Comparison of ENCODE assay signal across 10 mouse cellular contexts in genomic region chr7:19096421-19096976, GRCm38 (mm10). TPM values are rescaled to one million over a fixed set of nuclear protein-coding genes. Genes with fewer than 3 reads are reported as not detected.
DNase-seq lines count a peak whose midpoint lies in the region; ATAC-seq and TF ChIP-seq lines count a peak whose summit lies in the region.
"Had no signal": no experiment of that assay in that cellular context is flagged by ENCODE, and none has a peak within 500 bp of the region (broad histone marks: within the 10 kb centered on the region; RNA-seq: fewer than 3 reads in every experiment).

No protein-coding gene starts in this region.

- H3K36me3 ChIP-seq in heart, embryonic 13.5 days = peaks cover 22% of the 10 kb centered on the region
- H3K36me3 ChIP-seq in heart, adult 2 months (ENCODE audit: control insufficient read depth, insufficient read depth, low read length) = no peaks in the 10 kb centered on the region
- H3K36me3 ChIP-seq in embryonic facial prominence, embryonic 11.5 days (replicated peaks; ENCODE audit: control insufficient read depth, insufficient read depth, low read depth, low read length) = no peaks in the 10 kb centered on the region
- 0 out of 2 replicates have a peak, but pooled peaks cover 3% of the 10 kb centered on the region for H3K36me3 ChIP-seq in hindbrain, embryonic 15.5 days
- peaks cover 7% of the 10 kb centered on the region for H3K36me3 ChIP-seq in midbrain, embryonic 13.5 days

- WGBS in heart, embryonic 13.5 days = 55% methylated on average over 5 of the region's 5 CpGs
- 66% methylated on average over 5 of the region's 5 CpGs for WGBS in heart, adult 2 months
- WGBS in embryonic facial prominence, embryonic 11.5 days = 51% methylated on average over 5 of the region's 5 CpGs
- WGBS in hindbrain, embryonic 15.5 days = 59% methylated on average over 5 of the region's 5 CpGs
- 60% methylated on average over 5 of the region's 5 CpGs for WGBS in midbrain, embryonic 13.5 days

- peak overlapping the region; percentile 92 for H3K4me2 ChIP-seq in heart, embryonic 13.5 days
- peak overlapping the region; percentile 94 for H3K4me2 ChIP-seq in embryonic facial prominence, embryonic 11.5 days (ENCODE audit: low read depth, low read length)
- H3K4me2 ChIP-seq in hindbrain, embryonic 15.5 days = peak overlapping the region; percentile 99
- peak overlapping the region; percentile 98 for H3K4me2 ChIP-seq in midbrain, embryonic 13.5 days (replicated peaks)

- H3K27ac ChIP-seq in heart, embryonic 13.5 days (replicated peaks) = peak overlapping the region; percentile 99
- no peak overlapping the region; the same call in 1 of the 2 replicates for H3K27ac ChIP-seq in heart, adult 2 months
- H3K27ac ChIP-seq in embryonic facial prominence, embryonic 11.5 days (replicated peaks; ENCODE audit: low read depth, low read length) = peak overlapping the region; percentile 97
- no peak overlapping the region for H3K27ac ChIP-seq in hindbrain, embryonic 15.5 days (replicated peaks)
- no peak overlapping the region for H3K27ac ChIP-seq in midbrain, embryonic 13.5 days

- H3K4me3 ChIP-seq in heart, embryonic 13.5 days = peak overlapping the region; percentile 86
- no peak overlapping the region for H3K4me3 ChIP-seq in heart, adult 2 months
- H3K4me3 ChIP-seq in embryonic facial prominence, embryonic 11.5 days (ENCODE audit: low read depth, low read length) = peak overlapping the region; percentile 79
- peak overlapping the region; percentile 47; the same call in 1 of the 2 replicates for H3K4me3 ChIP-seq in hindbrain, embryonic 15.5 days
- H3K4me3 ChIP-seq in midbrain, embryonic 13.5 days (replicated peaks) = peak overlapping the region; percentile 63

- H3K4me1 ChIP-seq in heart, embryonic 13.5 days = peaks cover 44% of the 10 kb centered on the region
- H3K4me1 ChIP-seq in heart, adult 2 months (ENCODE audit: control insufficient read depth, insufficient read depth, low read length) = peaks cover 7% of the 10 kb centered on the region
- peaks cover 13% of the 10 kb centered on the region for H3K4me1 ChIP-seq in embryonic facial prominence, embryonic 11.5 days (ENCODE audit: control insufficient read depth, insufficient read depth, low read length)
- peaks cover 52% of the 10 kb centered on the region for H3K4me1 ChIP-seq in hindbrain, embryonic 15.5 days (replicated peaks)
- H3K4me1 ChIP-seq in midbrain, embryonic 13.5 days (replicated peaks) = peaks cover 55% of the 10 kb centered on the region

- no peak for ATAC-seq in heart, embryonic 13.5 days (ENCODE audit: extremely low read depth, insufficient number of reproducible peaks, low FRiP score, low TSS enrichment)
- ATAC-seq in embryonic facial prominence, embryonic 11.5 days (replicated peaks; ENCODE audit: insufficient number of reproducible peaks, low FRiP score, low TSS enrichment, low read depth) = no peak
- ATAC-seq in hindbrain, embryonic 15.5 days (ENCODE audit: low FRiP score, low read depth) = no peak
- ATAC-seq in midbrain, embryonic 13.5 days = no peak

- no peak for DNase-seq in heart, adult 2 months
- no peak for DNase-seq in embryonic facial prominence, embryonic 11.5 days (ENCODE audit: low spot score)
- no peak for DNase-seq in thymus, postnatal 36 days
- DNase-seq in retina, embryonic 14.5 days (ENCODE audit: low spot score) = no peak
- DNase-seq in cerebellum, adult 11 months = no peak
- DNase-seq: right cerebral cortex, postnatal 25 days had no signal

- no peaks in the 10 kb centered on the region for H3K27me3 ChIP-seq in heart, embryonic 13.5 days (replicated peaks)
- H3K27me3 ChIP-seq in heart, adult 2 months (ENCODE audit: control insufficient read depth, insufficient read depth, low read length) = no peaks in the 10 kb centered on the region
- peaks cover 4% of the 10 kb centered on the region; the same call in 1 of the 2 replicates for H3K27me3 ChIP-seq in embryonic facial prominence, embryonic 11.5 days (ENCODE audit: control insufficient read depth, insufficient read depth, low read length)
- peaks cover 32% of the 10 kb centered on the region for H3K27me3 ChIP-seq in hindbrain, embryonic 15.5 days
- peaks cover 21% of the 10 kb centered on the region for H3K27me3 ChIP-seq in midbrain, embryonic 13.5 days

- no peak for TF ChIP-seq POLR2A in heart, adult 2 months (IDR thresholded peaks at IDR 0.05; ENCODE audit: insufficient read depth, low read depth, low read length)

- intact Hi-C loops in heart, adult 2 months (cut with DNase I) = no loop called here

- no peak for TF ChIP-seq CTCF in heart, adult 2 months (IDR thresholded peaks at IDR 0.05)

- no peak for TF ChIP-seq EP300 in heart, adult 2 months (IDR thresholded peaks at IDR 0.05; ENCODE audit: insufficient read depth, low read depth, low read length)

- no peaks in the 10 kb centered on the region for H3K9me3 ChIP-seq in heart, embryonic 13.5 days
- H3K9me3 ChIP-seq in embryonic facial prominence, embryonic 11.5 days (replicated peaks; ENCODE audit: control insufficient read depth, low read length) = no peaks in the 10 kb centered on the region
- H3K9me3 ChIP-seq in hindbrain, embryonic 15.5 days = no peaks in the 10 kb centered on the region
- H3K9me3 ChIP-seq in midbrain, embryonic 13.5 days = no peaks in the 10 kb centered on the region

- peak overlapping the region; percentile 97 for H3K9ac ChIP-seq in heart, embryonic 13.5 days
- H3K9ac ChIP-seq in heart, adult 2 months (ENCODE audit: low read depth, low read length) = no peak overlapping the region
- H3K9ac ChIP-seq in embryonic facial prominence, embryonic 11.5 days (replicated peaks; ENCODE audit: low read length) = peak overlapping the region; percentile 93
- no peak overlapping the region for H3K9ac ChIP-seq in hindbrain, embryonic 15.5 days
- peak overlapping the region; percentile 72 for H3K9ac ChIP-seq in midbrain, embryonic 13.5 days (replicated peaks)

- no peaks in the 10 kb centered on the region for H3K79me2 ChIP-seq in heart, adult 2 months (replicated peaks; ENCODE audit: control insufficient read depth, insufficient read depth, low read length)

RNA-seq across cellular contexts. Expression of gene Six5, which starts 2.1 kb away (rescaled TPM):
- polyA plus RNA-seq in heart, embryonic 13.5 days (2015; fragmentation: Nextera tagmentation; extraction: Ambion mirVana) = 5.9 and 6.0 TPM in 2 replicates
- total RNA-seq in heart, adult 2 months (2021) = 1 to 10 TPM; 7.1 to 8.2 TPM
- 26.0 and 29.8 TPM in 2 replicates for polyA plus RNA-seq in heart, adult 2 months (2012; rRNA removed)
- polyA plus RNA-seq in embryonic facial prominence, embryonic 11.5 days (2014; fragmentation: Nextera tagmentation; extraction: Ambion mirVana) = 10.0 and 10.5 TPM in 2 replicates
- 2.5 and 2.6 TPM in 2 replicates for polyA plus RNA-seq in hindbrain, embryonic 15.5 days (2015; fragmentation: Nextera tagmentation; extraction: Ambion mirVana)
- polyA plus RNA-seq in midbrain, embryonic 13.5 days (2015; fragmentation: Nextera tagmentation; extraction: Ambion mirVana) = 2.7 and 3.2 TPM in 2 replicates

RNA-seq across cellular contexts. Expression of gene Dmpk, which starts 12.8 kb away (rescaled TPM):
- 19.3 and 20.0 TPM in 2 replicates for polyA plus RNA-seq in heart, embryonic 13.5 days (2015; fragmentation: Nextera tagmentation; extraction: Ambion mirVana)
- total RNA-seq in heart, adult 2 months (2021) = 100 to 1,000 TPM; 482 to 516 TPM
- polyA plus RNA-seq in heart, adult 2 months (2012; rRNA removed) = 1,225 and 1,460 TPM in 2 replicates
- 5.1 and 6.5 TPM in 2 replicates for polyA plus RNA-seq in embryonic facial prominence, embryonic 11.5 days (2014; fragmentation: Nextera tagmentation; extraction: Ambion mirVana)
- 10.5 and 10.9 TPM in 2 replicates for polyA plus RNA-seq in hindbrain, embryonic 15.5 days (2015; fragmentation: Nextera tagmentation; extraction: Ambion mirVana)
- 8.8 and 15.6 TPM in 2 replicates for polyA plus RNA-seq in midbrain, embryonic 13.5 days (2015; fragmentation: Nextera tagmentation; extraction: Ambion mirVana)

RNA-seq across cellular contexts. Expression of gene Dmwd, which starts 20.5 kb away (rescaled TPM):
- 11.3 and 13.9 TPM in 2 replicates for polyA plus RNA-seq in heart, embryonic 13.5 days (2015; fragmentation: Nextera tagmentation; extraction: Ambion mirVana)
- total RNA-seq in heart, adult 2 months (2021) = 10 to 100 TPM; 47.8 to 54.9 TPM
- 70.9 and 79.4 TPM in 2 replicates for polyA plus RNA-seq in heart, adult 2 months (2012; rRNA removed)
- 17.2 and 17.7 TPM in 2 replicates for polyA plus RNA-seq in embryonic facial prominence, embryonic 11.5 days (2014; fragmentation: Nextera tagmentation; extraction: Ambion mirVana)
- 36.2 and 42.5 TPM in 2 replicates for polyA plus RNA-seq in hindbrain, embryonic 15.5 days (2015; fragmentation: Nextera tagmentation; extraction: Ambion mirVana)
- polyA plus RNA-seq in midbrain, embryonic 13.5 days (2015; fragmentation: Nextera tagmentation; extraction: Ambion mirVana) = 25.3 TPM in 2 replicates
- total RNA-seq: CH12.LX had no signal

RNA-seq across cellular contexts. Expression of gene Gm4969, which starts 21.7 kb away (rescaled TPM):
- 1.2 and 2.1 TPM in 2 replicates for polyA plus RNA-seq in heart, embryonic 13.5 days (2015; fragmentation: Nextera tagmentation; extraction: Ambion mirVana)
- not detected for total RNA-seq in heart, adult 2 months (2021)
- polyA plus RNA-seq in heart, adult 2 months (2012; rRNA removed) = 0.09 TPM in 1 of 2 replicates, not detected in the other
- polyA plus RNA-seq in embryonic facial prominence, embryonic 11.5 days (2014; fragmentation: Nextera tagmentation; extraction: Ambion mirVana) = 2.4 TPM in 2 replicates
- polyA plus RNA-seq in hindbrain, embryonic 15.5 days (2015; fragmentation: Nextera tagmentation; extraction: Ambion mirVana) = 6.9 and 8.1 TPM in 2 replicates
- 1.6 and 1.9 TPM in 2 replicates for polyA plus RNA-seq in midbrain, embryonic 13.5 days (2015; fragmentation: Nextera tagmentation; extraction: Ambion mirVana)
- total RNA-seq: CH12.LX had no signal

RNA-seq across cellular contexts. Expression of gene Fbxo46, which starts 23.2 kb away (rescaled TPM):
- polyA plus RNA-seq in heart, embryonic 13.5 days (2015; fragmentation: Nextera tagmentation; extraction: Ambion mirVana) = 8.0 and 8.6 TPM in 2 replicates
- total RNA-seq in heart, adult 2 months (2021) = 1 to 10 TPM; 4.5 to 5.2 TPM
- 3.3 and 5.4 TPM in 2 replicates for polyA plus RNA-seq in heart, adult 2 months (2012; rRNA removed)
- polyA plus RNA-seq in embryonic facial prominence, embryonic 11.5 days (2014; fragmentation: Nextera tagmentation; extraction: Ambion mirVana) = 7.4 and 7.7 TPM in 2 replicates
- polyA plus RNA-seq in hindbrain, embryonic 15.5 days (2015; fragmentation: Nextera tagmentation; extraction: Ambion mirVana) = 16.2 and 16.6 TPM in 2 replicates
- 19.6 and 20.6 TPM in 2 replicates for polyA plus RNA-seq in midbrain, embryonic 13.5 days (2015; fragmentation: Nextera tagmentation; extraction: Ambion mirVana)

Comparison
In these comparisons a context has a peak if more than half of its experiments do, and no peak if none do; other contexts are left out.
1. H3K27ac ChIP-seq: peak in heart, embryonic 13.5 days (single experiment) and embryonic facial prominence, embryonic 11.5 days (single experiment); none in heart, adult 2 months (single experiment), hindbrain, embryonic 15.5 days (single experiment) and midbrain, embryonic 13.5 days (single experiment).
2. H3K9ac ChIP-seq: peak in heart, embryonic 13.5 days (single experiment), embryonic facial prominence, embryonic 11.5 days (single experiment) and midbrain, embryonic 13.5 days (single experiment); none in heart, adult 2 months (single experiment) and hindbrain, embryonic 15.5 days (single experiment).
3. RNA of gene Dmpk, which starts 12.8 kb away (polyA plus RNA-seq): 1,225 to 1,460 TPM in heart, adult 2 months; 19.3 to 20.0 TPM in heart, embryonic 13.5 days, 8.8 to 15.6 TPM in midbrain, embryonic 13.5 days, 10.5 to 10.9 TPM in hindbrain, embryonic 15.5 days and 5.1 to 6.5 TPM in embryonic facial prominence, embryonic 11.5 days; every median in the first group is over 10 times any median in the second.
4. Peak in every context shown above with its lines, with median percentiles within 50 percentile points of each other: H3K4me2 ChIP-seq.